Comparison of ENCODE assay signal across 8 mouse cellular contexts in genomic region chr2:119015604-119016180, GRCm38 (mm10). TPM values are rescaled to one million over a fixed set of nuclear protein-coding genes. Genes with fewer than 3 reads are reported as not detected.
DNase-seq lines count a peak whose midpoint lies in the region; ATAC-seq and TF ChIP-seq lines count a peak whose summit lies in the region.

No protein-coding gene starts in this region.

- CTCF ChIA-PET in Patski (lab: Charles Lee), result no interaction called here

- TF ChIP-seq CTCF in Patski (IDR thresholded peaks at IDR 0.05), result no peak

- H3K9ac ChIP-seq in forebrain, embryonic 15.5 days (replicated peaks), result no peak overlapping the region

- H3K9me3 ChIP-seq in forebrain, embryonic 15.5 days, result no peaks in the 10 kb centered on the region

- POLR2A ChIA-PET in Patski (lab: Charles Lee), result no interaction called here

- in situ Hi-C loops in Patski (cut with MboI; ENCODE audit: low pct_unique_long_range_greater_than_20kb), result no loop called here

- peak; percentile 73 for ATAC-seq in Patski
- no peak for ATAC-seq in forebrain, embryonic 15.5 days (replicated peaks)

- no peaks in the 10 kb centered on the region for H3K27me3 ChIP-seq in Patski
- no peaks in the 10 kb centered on the region for H3K27me3 ChIP-seq in forebrain, embryonic 15.5 days

- no peak overlapping the region for H3K4me3 ChIP-seq in forebrain, embryonic 15.5 days

- peaks cover 8% of the 10 kb centered on the region for H3K4me1 ChIP-seq in forebrain, embryonic 15.5 days

- H3K4me2 ChIP-seq in forebrain, embryonic 15.5 days (replicated peaks), result no peak overlapping the region

- H3K27ac ChIP-seq in forebrain, embryonic 15.5 days (replicated peaks), result no peak overlapping the region

- peak; percentile 65 to 66 for DNase-seq in B cell, adult 2 months
- DNase-seq in Patski (ENCODE audit: low read depth, low spot score), result peak; percentile 43
- peak; percentile 41 to 63 for DNase-seq in gastrocnemius, adult 8-10 months (ENCODE audit: low spot score in 2 of 2)
- DNase-seq in kidney, postnatal 14 days, result peak; percentile 24
- no peak for DNase-seq in layer of hippocampus, postnatal 10 days (ENCODE audit: low spot score in 2 of 2)
- DNase-seq in left cerebral cortex, postnatal 25 days (ENCODE audit: low spot score in 2 of 2), result no peak
- DNase-seq in embryo, embryonic 9.5 days (ENCODE audit: extremely low spot score), result no peak

- peaks cover 7% of the 10 kb centered on the region for H3K36me3 ChIP-seq in forebrain, embryonic 15.5 days

- intact Hi-C loops in left cerebral cortex, postnatal 25 days (cut with DNase I), result no loop called here

- 62% methylated on average over 12 of the region's 12 CpGs for WGBS in forebrain, embryonic 15.5 days

RNA-seq across cellular contexts. Expression of gene Ccdc32, which starts 13.5 kb away (rescaled TPM):
- polyA plus RNA-seq in Patski (2021), result 26.6 TPM
- 1 to 10 TPM; 2.9 to 5.4 (median 4.2) TPM for total RNA-seq in gastrocnemius, adult 8-10 months (2022)
- total RNA-seq in layer of hippocampus, postnatal 10 days (2021), result 10 to 100 TPM; 57.7 to 57.9 TPM
- polyA plus RNA-seq in forebrain, embryonic 15.5 days (2015; fragmentation: Nextera tagmentation; extraction: Ambion mirVana), result 38.3 and 43.3 TPM in 2 replicates
- total RNA-seq in left cerebral cortex, postnatal 25 days (2021), result 10 to 100 TPM; 50.5 to 51.0 TPM

RNA-seq across cellular contexts. Expression of gene Rpusd2, which starts 18.9 kb away (rescaled TPM):
- 5.2 TPM for polyA plus RNA-seq in Patski (2021)
- 1 to 10 TPM; 2.7 to 3.5 (median 3.3) TPM for total RNA-seq in gastrocnemius, adult 8-10 months (2022)
- total RNA-seq in layer of hippocampus, postnatal 10 days (2021), result 1 to 10 TPM; 6.2 to 6.5 TPM
- 4.6 and 5.4 TPM in 2 replicates for polyA plus RNA-seq in forebrain, embryonic 15.5 days (2015; fragmentation: Nextera tagmentation; extraction: Ambion mirVana)
- 1 to 10 TPM; 7.6 to 7.7 TPM for total RNA-seq in left cerebral cortex, postnatal 25 days (2021)

RNA-seq across cellular contexts. Expression of gene Knl1, which starts 31.2 kb away (rescaled TPM):
- polyA plus RNA-seq in Patski (2021), result 9.3 TPM
- under 1 TPM in 3 of 4 experiments, not detected in 1; 0.07 to 0.36 (median 0.29) TPM for total RNA-seq in gastrocnemius, adult 8-10 months (2022)
- 1 to 10 TPM; 2.2 to 3.2 TPM for total RNA-seq in layer of hippocampus, postnatal 10 days (2021)
- 29.3 and 33.4 TPM in 2 replicates for polyA plus RNA-seq in forebrain, embryonic 15.5 days (2015; fragmentation: Nextera tagmentation; extraction: Ambion mirVana)
- total RNA-seq in left cerebral cortex, postnatal 25 days (2021), result under 1 TPM; 0.23 to 0.43 TPM

Comparison
In these comparisons a context has a peak if more than half of its experiments do, and no peak if none do; other contexts are left out.
1. DNase-seq: peak in B cell, adult 2 months (2 of 2), Patski (single experiment), gastrocnemius, adult 8-10 months (2 of 2) and kidney, postnatal 14 days (single experiment); none in layer of hippocampus, postnatal 10 days (0 of 2), left cerebral cortex, postnatal 25 days (0 of 2) and embryo, embryonic 9.5 days (single experiment).
2. RNA of gene Ccdc32, which starts 13.5 kb away (total RNA-seq): 57.7 to 57.9 TPM in layer of hippocampus, postnatal 10 days and 50.5 to 51.0 TPM in left cerebral cortex, postnatal 25 days; 2.9 to 5.4 TPM in gastrocnemius, adult 8-10 months; every median in the first group is over 4 times any median in the second.